Mouse (Mus musculus) megakaryocyte, adult 5-6 weeks (primary cell): ENCODE results near the gene Cacna2d4. TPM values are rescaled to one million over a fixed set of nuclear protein-coding genes. Genes with fewer than 3 reads are reported as not detected.
"Not testable (repeated sequence)": the region's sequence is repeated elsewhere in the genome, so short reads cannot be mapped to it uniquely, and the experiment has no call there.

ENCODE experiments used
- ATAC-seq: 2 replicates; pipeline ENCODE4 v1.8.0; 2016; ENCODE audit warnings: mild to moderate bottlenecking, inconsistent platforms; ENCODE audit not compliant: poor library complexity, severe bottlenecking
- total RNA-seq, 2 experiments: library from RNA; stranded (forward) in 1 of 2; stranded (reverse) in 1 of 2; fragments of 153-499, 151-499 nt in 1 of 2; fragments of 221-1000, 200-1000 nt in 1 of 2; gene quantifications; 2 replicates each; pipeline versions ENCODE4 v1.2.3 to v1.2.4; 2015 to 2017

The Cacna2d4 gene
- total RNA-seq (2015) (0.04 TPM in 1 of 2 replicates, not detected in the other), total RNA-seq (2017) (0.07 TPM in 1 of 2 replicates, not detected in the other)

DNA sequence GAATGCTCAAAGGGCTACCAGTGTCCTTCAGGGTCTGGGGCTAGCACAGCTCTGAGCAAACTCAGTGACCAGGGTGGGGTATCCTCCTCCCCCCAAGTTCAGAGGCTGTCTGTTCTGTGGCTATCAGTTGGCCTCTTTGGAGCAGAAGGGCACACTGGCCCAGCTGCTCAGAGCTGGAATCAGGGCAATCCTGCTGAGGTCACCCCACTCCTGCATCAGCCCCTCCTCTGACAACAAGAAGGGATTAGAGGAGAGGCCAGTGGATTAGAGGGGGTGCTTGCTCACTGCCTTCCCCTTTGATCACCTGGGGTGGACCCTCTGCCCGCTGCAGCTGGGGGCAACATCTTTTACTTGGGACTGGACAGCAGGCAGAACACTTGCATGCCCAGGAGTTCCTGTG, at the start of gene Cacna2d4:
Gene Cacna2d4 (plus strand): TSS at position 286 of the 400 bp plus-strand sequence.
- no peak for ATAC-seq

DNA sequence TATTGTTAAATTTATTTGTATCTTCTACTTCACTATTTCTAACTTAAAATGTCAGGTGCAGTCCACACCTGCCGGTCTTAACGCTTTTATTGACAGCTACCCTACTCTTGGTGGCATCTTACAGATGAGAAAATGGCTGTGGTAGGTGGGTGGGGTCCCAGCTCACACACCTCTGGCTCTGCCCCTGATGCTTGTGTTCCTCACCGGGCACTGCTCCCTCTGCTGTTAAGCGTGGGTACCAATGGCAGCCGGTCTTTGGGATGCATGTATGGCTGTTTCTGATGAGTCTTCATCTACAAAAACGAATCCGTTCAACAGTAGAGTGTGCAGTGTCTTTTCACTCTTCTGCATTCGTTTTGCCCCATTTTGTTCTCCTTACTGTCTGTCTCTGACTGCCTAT, 49.7 kb upstream of the Cacna2d4 start:
- no peak for ATAC-seq

DNA sequence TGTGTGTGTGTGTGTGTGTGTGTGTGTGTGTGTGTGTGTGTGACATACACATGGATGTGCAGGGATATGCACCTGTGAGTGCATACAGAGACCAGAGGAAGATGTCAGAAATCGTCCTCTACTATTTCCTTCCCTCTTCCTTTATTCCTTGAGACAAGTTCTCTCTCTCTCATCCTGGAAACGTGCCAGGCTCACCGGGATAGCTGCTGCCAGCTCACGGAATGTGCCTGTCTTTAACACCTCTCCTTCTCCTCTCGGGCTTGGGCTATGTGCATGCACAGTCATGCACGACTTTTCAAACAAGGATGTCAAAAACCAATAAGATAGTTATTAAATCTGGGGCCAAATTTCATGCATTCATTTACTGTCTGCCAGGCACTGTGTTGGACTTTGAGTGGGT, 48.7 kb upstream of the Cacna2d4 start:
- no peak for ATAC-seq

DNA sequence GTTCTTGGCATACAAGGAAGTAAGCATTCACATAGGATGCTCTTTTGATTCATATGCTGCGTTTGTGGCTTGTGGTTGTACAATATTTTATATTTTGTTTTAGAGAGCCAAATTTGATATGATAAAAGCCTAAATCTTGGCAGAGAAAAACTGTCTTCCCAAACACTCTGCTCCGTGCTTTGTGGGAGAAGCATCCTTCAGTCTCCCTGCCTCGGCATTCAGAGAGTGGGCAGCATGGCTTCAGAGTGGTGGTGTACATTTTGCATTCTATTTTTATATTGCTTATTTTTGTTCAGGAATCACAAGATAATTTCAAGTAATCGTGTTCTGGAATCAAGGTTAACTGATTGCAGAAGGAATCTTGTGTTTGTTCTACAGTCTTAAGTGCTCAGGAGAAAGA, 44.8 kb upstream of the Cacna2d4 start:
- no peak for ATAC-seq

DNA sequence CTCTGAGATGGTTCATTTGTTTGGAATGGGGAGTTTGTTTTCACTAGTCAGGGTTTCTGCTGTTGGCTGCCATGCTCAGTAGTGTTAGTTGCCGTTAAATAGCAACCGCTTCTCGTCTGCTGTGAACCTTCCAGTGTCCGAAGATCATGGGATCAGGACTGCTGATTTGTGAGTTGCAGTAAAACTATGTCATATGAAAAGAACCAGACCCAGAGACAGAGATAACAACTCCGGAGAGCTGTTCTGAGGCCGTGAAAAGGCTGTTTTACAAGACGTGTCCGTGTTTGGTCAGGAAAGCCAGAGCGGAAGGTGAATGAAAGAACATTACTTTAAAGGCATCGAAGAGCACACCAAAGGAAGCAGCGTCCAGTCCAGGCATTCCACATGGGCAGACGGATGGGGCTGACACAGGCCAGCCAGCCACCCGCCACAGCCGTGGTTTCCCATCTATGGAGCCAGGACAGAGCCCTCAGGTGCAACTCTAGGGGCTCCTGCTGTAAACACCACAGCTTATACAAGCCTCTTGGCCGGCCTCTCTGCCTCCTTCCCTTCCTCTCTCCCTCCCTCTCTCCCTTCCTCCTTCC, 42.7 kb upstream of the Cacna2d4 start:
- no peak for ATAC-seq

DNA sequence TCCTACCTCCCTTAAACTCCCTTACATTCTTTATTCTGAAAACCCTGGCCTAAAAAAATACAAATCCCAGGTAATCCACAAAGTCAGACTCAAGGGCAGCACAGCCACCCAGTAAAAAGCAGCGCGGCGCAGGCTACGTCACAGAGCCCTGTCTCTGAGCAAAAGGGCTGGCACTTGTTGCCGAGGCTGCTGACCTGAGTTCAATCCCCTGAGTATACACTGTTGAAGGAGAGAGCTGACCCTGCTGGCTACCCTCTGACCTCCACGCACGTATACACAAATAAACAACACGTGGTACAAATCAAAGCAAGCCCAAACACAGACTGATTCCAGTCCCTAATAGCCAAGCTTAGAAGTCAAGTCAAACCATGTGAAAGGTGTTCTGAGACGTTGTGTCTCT, 42.2 kb upstream of the Cacna2d4 start:
- ATAC-seq: no peak

DNA sequence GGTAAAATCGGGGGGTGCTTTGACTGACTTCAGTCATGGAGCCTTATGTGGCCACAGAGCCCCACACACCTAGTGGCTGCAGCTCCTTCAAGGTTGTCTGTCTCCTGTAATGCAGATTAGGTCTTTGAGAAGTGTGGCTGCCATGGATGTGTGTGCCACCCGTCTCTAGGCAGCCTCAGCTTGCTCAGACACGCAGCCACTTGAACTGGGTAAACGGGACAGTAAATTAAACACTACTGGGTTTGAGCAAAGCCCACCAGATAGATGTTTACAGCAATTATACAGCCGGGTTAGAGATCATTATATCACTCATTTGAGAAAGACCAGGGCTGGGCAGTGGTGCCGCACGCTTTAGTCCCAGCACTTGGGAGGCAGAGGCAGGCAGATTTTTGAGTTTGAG, 41.7 kb upstream of the Cacna2d4 start:
- no peak for ATAC-seq

DNA sequence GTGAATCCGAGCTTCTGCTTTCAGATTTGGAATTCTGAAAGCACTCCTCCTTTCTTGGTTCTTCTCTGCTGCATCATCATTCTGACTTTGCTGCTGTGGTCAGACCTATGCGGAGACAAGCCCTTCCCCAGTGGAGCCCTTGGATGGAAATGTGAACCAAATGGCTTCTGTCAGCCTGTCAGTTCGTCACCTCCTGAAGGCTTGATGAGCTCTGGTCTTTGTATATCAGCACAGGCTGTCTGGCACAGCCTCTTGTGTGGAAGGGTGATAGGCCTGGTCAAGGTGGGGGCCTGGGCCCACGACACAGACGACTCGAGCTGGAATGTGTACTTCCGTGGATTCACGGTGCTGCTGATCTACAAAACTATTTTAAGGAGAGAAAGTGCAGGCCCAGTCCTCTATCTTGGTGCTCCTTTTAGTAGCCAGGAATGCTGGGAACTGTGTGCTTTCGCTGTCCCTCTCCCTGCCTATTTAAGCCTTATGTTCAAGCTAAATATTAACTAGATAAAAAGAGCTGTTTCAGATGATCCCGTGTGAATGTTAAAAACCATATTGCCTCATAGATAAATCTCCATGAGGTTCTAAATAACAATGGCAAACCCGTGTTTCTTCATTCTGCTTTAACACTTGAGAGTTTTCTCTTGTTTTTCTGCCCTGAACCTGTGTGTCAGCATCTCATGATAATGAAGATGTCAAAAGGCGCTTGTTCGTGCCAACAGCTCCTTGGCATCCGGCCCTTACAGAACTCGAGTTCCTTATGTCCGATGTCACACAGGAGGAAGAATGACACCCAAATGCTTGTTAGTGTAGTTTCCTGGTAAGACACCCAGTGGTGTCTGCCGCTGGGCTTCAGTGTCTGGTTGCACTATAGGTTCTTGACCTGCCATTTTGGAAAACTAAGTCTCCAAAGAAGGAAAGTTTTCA, 39.7 kb upstream of the Cacna2d4 start, which contains the start of gene Cacna1c:
Gene Cacna1c (minus strand): TSS at position 37 of the 924 bp plus-strand sequence.
- no peak for ATAC-seq

DNA sequence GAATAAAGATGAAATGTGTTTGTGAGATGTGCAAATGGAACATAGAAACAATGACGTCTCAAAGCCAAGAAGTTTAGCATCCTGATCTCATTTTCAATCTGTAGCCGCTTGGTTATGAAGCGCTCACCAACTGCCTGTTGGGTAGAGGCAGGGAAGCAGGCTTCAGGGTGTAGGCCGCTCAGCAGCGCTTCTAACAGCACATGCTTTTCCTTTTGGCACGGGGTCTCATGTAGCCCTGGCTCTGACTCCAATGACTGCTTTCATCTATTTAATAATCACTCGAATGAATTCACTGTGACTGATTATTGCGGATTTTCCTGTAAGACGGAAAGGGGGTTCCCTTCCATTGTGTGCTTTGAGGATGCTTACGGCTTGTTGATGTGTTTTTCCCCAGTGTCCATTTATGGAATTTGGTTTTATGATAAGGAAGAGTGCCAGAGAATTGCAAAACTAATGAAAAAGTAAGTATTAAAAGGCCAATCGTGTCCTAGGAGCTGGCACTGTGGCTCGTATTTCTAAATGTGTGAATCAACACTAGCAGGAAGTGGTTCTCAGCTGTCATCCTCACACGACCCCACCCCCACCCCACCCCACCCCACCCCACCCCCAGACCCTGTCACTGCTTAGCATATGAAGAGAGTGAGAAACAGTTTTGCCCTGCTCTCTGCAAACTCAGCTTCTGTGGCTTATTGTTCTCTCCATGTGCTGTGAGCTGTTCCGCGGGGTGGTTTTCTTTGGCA, 37.6 kb upstream of the Cacna2d4 start:
- no peak; the same call in 1 of the 2 replicates for ATAC-seq

DNA sequence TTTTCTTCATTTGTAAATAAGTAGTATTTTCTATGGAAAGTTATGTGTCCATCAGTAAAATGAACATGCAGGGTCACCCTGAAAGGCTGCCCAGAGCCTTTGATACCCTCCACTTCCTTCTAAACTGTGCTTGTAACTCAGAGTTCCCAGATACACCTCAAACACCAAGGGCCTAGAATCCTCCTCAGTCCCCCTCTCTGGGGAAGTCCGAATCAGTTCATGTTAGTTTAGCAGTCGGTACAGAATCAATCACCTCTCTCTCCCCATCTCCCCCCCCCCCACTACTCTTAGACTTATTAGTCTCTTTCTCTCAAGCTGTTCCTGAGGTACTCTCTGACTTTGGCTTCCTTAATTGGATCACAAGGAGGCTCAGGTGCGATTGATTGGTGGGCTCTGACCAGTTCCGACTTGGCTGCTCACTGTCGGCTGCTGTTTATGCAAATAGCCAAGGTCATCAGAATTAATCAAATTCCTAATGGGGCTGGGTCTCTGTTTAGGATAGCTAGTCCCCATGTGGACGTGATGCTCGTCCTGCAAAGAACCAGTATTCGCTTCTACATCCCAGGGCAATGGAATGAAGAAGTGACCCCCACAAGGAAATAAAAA, 36.9 kb upstream of the Cacna2d4 start:
- no peak for ATAC-seq

DNA sequence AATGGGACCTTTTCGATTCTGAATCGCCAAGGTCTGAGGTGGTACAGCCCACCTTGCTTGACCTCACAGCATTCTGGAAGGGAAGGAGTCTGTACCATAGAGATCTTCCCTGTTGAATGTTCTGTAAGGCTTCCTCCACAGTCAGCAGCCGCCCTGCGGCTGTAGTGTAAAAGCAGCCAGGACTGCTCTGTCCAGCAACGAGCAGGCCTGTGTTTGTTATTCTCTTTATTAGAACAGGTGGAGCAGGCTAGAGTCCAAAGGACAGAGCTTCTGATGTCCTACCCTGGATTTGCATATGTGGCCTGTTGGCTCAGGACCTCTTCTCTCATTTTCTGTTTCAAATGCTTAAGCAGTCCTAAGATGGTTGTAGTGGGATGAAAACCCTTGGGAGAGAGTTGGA, 36.0 kb upstream of the Cacna2d4 start:
- no peak for ATAC-seq

DNA sequence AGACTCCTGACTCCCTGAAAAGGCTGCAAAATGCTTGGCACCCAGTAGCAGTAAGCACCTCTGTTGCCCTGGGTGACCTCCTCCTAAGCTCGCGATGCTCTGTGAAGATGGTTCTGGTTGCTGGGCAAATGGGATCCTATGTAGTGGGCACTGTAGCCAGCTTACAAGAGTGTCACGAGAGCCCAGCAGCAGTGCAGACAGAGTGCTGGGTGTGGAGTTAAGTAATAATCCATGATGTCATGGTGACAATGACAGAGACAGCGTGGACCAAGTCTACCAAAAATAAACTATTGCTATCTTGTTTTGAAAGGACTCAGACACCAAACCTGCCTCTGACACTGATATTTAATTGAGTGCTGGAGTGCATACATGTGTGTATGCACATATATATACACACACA, 34.8 kb upstream of the Cacna2d4 start:
- no peak for ATAC-seq

DNA sequence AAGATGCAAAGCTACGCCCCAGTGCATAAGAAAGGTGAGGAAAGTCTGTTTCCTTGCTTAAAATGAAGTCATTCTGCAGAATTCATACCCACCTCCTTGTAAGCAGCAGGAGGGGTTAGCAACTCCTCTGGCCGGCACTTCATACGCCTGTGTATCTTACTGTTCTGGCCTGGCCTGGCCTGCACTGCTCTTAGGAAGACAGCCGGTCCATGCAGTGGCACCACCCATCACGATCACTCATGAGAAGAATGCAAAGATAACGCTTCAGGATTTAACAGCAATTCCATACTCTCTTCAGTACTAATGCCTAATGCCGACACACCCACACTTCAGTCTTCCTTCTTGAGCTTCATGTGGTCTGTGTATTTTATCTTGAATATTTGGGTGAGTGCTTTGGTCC, 32.0 kb upstream of the Cacna2d4 start:
- ATAC-seq: no peak

DNA sequence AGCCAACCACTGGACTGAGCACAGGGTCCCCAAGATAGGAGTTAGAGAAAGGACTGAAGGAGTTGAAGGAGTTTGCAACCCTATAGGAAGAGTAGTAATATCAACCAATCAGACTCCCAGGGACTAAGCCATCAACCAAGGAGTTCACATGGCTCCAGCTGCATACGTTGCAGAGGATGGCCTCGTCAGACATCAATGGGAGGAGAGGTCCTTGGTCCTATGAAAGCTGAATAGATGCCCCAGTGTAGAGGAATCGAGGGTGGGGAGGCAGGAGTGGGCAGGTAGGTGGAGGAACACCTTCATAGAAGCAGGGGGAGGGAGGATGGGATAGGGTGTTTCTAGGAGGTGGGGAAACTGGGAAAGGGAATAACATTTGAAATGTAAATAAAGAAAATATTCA, 31.4 kb upstream of the Cacna2d4 start:
- ATAC-seq: no peak

DNA sequence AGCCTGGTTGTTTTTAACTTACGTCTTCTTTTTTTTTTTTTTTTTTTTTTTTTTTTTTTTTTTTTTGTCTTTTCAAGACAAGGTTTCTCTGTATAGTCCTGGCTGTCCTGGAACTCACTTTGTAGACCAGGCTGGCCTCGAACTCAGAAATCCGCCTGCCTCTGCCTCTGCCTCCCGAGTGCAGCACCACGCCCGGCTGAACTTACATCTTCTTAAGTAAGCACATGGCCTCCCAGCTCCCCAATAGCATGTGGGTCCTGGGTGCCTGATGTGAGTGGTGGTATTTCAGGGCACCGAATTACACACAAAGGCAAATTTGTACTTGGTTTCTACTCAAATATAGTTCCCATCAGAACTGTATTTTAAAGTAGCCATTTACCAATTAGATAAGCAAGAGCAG, 30.3 kb upstream of the Cacna2d4 start:
- ATAC-seq: not testable (repeated sequence)

DNA sequence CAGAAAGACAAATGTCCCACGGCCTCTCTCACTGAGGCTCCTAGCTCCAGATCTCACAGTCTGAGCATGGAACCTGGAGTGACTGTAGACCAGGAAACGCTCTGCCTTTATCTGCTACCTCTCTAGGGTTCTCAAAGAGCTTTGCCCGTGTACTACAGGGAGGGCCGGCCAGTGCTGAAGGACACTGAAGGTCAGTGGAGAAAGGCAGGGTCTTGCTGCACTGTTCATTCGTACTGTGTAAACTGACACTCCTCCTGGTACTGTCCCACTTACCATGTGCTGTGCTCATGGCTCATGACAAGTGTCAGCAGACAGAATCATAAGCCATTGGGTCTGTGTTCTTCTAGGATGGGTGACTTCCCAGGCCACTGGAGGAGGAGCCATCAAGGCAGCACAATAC, 23.0 kb upstream of the Cacna2d4 start:
- no peak for ATAC-seq

DNA sequence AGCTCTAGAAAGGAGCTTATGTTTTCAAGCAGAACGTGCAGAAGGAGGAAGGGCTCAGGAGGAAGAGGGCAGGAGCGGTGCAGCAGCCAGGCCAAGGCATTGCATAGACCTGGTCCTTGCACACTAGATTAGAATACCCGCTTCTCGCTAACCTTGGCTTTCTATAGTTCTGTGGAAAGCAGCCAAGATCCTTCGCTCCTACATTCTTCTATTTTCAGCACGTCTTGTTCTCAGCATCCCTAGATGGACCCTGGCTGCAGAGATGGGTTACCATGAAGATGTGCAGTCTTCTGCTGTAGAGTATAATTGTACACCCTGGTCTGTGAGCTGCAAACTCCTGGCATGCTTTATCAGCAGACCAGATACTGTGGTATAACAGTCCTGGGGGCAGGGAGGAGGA, 22.1 kb upstream of the Cacna2d4 start:
- ATAC-seq: no peak

DNA sequence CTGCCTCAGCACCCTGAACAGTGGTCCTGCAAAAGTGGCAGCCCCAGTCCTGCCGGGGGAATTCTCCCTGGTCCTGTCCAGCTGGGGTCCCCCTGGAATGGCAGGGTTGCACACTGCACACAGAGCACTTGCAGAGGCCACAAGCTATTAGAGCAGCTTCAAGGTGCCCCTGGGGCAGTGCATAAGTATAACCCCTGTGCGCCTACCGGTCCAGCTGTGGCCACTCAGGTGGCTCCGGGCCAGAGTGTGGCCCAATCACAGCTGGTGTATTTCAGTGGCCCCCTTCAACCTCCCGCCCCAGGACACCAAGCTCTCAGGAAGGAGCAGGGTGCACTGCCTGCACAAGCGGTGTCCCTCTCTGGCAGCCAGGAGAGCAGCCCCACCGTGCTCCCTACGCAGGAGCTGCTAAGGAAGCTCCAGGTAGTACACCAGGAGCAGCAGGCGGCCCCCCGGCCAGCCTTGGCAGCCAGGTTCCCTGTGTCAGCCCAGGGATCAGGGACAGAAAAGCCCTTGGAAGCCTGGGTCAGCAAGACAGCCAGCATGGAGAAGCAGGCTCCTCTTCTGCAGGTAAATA, 21.2 kb upstream of the Cacna2d4 start:
- ATAC-seq: no peak

DNA sequence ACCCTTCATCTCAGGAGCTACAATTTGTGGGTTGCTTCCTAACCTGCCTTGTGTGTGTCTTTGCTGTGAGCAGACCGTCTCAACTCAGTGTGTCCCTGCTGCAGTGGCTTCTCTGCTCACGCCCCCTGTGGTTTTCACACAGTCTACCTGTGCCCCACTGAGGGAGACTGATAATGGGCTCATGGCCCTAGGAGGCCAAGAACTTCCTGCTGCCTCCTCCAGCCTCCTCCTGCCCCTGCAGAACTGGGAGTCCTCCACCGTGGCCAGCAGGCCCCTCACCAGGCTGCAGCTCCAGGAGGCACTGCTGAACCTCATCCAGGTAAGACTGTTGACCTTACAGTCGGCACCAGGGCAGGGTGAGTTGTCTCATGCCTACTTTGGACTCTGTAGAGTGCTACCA, 18.7 kb upstream of the Cacna2d4 start:
- no peak for ATAC-seq

DNA sequence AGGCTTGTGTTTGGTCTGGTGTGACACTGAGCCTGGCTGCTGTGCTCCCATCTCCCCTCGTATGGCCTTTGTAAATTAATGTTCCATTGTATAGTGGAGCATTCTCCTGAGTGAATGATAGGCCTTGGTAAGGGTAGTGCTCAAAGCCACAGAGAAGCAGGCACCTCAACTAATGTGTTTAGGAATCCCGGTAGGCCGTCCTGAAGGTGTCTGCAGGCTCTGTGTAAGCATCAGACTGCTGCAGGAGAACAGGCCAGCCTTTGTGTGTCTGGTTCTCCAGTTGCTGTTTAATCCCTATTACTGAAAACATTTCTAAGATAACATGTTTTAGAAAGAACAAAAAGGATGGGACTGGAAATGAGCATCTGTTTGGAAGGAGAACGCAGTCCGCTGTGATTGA, 17.7 kb upstream of the Cacna2d4 start:
- ATAC-seq: no peak
